Mouse (Mus musculus): ENCODE measurements around the gene Bcl6b.

Bcl6b gene

GRCm38 (mm10) chr11:70229260-70230010, at the start of gene Bcl6b:
TSS of gene Bcl6b (minus strand) at chr11:70229798.
- no peak for DNase-seq

GRCm38 (mm10) chr11:70278961-70279360, 49.4 kb upstream of the Bcl6b start:
- no peak for DNase-seq

- no peak for DNase-seq
Observed at GRCm38 (mm10) chr11:70271641-70272040, 42.0 kb upstream of the Bcl6b start.

GRCm38 (mm10) chr11:70266405-70266804, 36.8 kb upstream of the Bcl6b start:
- DNase-seq = no peak

- DNase-seq = no peak
Observed at GRCm38 (mm10) chr11:70265819-70266218, 36.2 kb upstream of the Bcl6b start.

- DNase-seq = no peak
Observed at GRCm38 (mm10) chr11:70265252-70265651, 35.7 kb upstream of the Bcl6b start.

GRCm38 (mm10) chr11:70259035-70259434, 29.4 kb upstream of the Bcl6b start:
- no peak for DNase-seq

- peak; percentile 19 for DNase-seq
Observed at GRCm38 (mm10) chr11:70254931-70255531, 25.4 kb upstream of the Bcl6b start, which contains the start of gene Alox12. TSS of gene Alox12 (minus strand) at chr11:70255353.

- no peak for DNase-seq
Observed at GRCm38 (mm10) chr11:70254337-70254736, 24.7 kb upstream of the Bcl6b start.

GRCm38 (mm10) chr11:70251853-70252252, 22.3 kb upstream of the Bcl6b start:
- no peak for DNase-seq

GRCm38 (mm10) chr11:70250150-70250549, 20.6 kb upstream of the Bcl6b start:
- DNase-seq = no peak

GRCm38 (mm10) chr11:70247136-70247845, 17.7 kb upstream of the Bcl6b start:
- peak; percentile 73 for DNase-seq

GRCm38 (mm10) chr11:70242591-70242990, 13.0 kb upstream of the Bcl6b start:
- no peak for DNase-seq

GRCm38 (mm10) chr11:70239541-70240279, 10.1 kb upstream of the Bcl6b start, which contains the start of the genes Gm21988 and Rnasek:
TSS of gene Gm21988 (minus strand) at chr11:70239830.
TSS of gene Rnasek (minus strand) at chr11:70239842.
- DNase-seq = peak; percentile 80

GRCm38 (mm10) chr11:70238591-70239440, 9.2 kb upstream of the Bcl6b start:
- peak; percentile 48 for DNase-seq

- peak; percentile 98 for DNase-seq
Observed at GRCm38 (mm10) chr11:70237457-70238167, 8.0 kb upstream of the Bcl6b start, which contains the start of gene 0610010K14Rik. TSS of gene 0610010K14Rik (minus strand) at chr11:70237914.

GRCm38 (mm10) chr11:70236717-70237116, 7.1 kb upstream of the Bcl6b start:
- DNase-seq = peak; percentile 50

- DNase-seq = no peak
Observed at GRCm38 (mm10) chr11:70235254-70235900, 5.8 kb upstream of the Bcl6b start.

GRCm38 (mm10) chr11:70234497-70234896, 4.9 kb upstream of the Bcl6b start:
- DNase-seq = no peak

- no peak for DNase-seq
Observed at GRCm38 (mm10) chr11:70234037-70234436, 4.4 kb upstream of the Bcl6b start.

- DNase-seq = no peak
Observed at GRCm38 (mm10) chr11:70233016-70233415, 3.4 kb upstream of the Bcl6b start.

Data from liver (tissue).